Mouse (Mus musculus): Measurements from ENCODE around the gene Hoxd8.

The Hoxd8 gene

DNA sequence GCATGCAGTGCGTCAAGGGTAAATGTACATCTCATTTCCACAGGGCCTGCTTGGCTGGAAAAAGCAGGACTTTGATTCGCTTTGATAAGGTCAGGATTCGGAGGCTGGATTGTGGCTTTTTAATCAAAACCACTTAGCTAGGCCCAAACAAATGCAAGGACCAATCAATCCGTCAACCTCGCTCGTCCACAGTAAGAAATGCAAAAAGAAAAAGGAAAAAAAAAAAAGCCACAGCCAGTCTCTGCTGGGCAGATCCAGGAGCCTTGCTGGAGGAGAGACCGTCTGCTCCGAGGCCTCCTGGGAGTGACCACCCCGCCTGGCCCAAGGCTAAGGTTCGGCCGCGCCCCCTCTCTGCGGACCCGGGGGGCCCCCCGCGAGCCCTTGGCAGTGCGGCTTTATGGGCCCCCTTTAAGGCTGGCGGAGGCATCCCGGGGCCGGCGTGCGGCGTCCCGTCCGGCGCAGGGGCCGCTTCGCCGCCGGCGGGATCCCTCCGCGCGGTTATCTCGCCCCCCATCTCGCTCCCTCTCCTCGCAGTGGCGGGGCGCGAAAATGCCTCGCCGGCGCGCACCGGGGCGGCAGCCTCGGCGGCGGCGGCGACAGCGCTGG is at the start of gene Hoxd8:
Gene Hoxd8 (plus strand): TSS at position 223 of the 606 bp plus-strand sequence.
- in situ Hi-C loops (cut with MseI, MboI) = loop anchor here (10.0 to 25.0 kb wide), 3 partner anchors 450 to 883 kb away; no protein-coding TSS in a partner anchor

DNA sequence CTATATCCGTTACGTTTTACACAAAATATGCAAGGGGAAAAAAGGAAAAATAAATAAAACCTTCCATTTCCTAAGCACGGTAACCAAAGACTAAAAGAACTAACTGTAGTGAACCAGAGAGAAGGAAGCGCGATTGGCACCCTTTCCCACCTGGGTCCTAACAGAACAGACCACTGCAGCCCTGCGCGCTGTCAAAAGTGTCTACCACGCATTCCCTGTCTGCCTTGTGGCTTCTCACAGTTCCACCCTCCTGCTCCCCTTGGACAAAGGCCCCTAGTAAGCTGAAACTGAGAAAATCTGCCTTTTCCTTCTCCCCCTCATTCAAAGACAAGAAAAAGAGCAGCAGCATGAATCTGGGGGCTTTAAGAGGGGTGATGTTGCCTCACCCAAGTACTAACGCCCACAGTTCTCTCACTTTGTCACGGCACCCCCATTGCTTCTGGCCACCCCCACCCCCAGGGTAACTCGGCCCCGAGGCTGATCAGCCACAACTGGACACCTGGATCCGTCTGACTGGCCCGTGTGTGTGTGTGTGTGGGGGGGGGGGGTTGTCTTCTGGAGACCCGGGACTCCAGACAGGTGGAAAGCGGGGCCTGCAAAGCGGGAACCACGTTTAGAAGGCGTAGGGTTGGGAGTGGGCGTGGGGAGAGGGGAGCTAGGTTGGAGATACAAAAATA is 49.5 kb upstream of the Hoxd8 start:
- in situ Hi-C loops (cut with MseI, MboI) = loop anchor here (10.0 kb wide), 1 partner anchor 590 kb away; no protein-coding TSS in a partner anchor

DNA sequence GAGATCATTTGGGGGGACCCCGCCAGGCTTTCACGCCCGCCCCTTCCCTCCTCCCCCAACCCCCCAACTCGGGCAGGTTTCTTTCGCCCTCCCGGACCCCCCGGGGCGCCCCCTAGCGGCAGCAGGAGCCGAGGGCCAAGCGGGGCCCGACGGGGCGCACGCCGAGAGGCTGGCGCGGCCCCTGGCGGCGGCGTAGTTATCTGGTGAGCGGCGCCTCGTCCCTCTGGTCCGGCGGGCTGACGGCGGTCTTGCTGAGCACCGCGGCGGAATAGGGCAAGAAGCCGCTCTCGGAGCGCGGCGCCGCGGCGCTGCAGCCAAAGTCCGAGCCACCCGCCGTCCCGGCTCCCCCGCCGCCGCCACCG is 49.0 kb upstream of the Hoxd8 start:
- in situ Hi-C loops (cut with MseI, MboI) = loop anchor here (10.0 kb wide), 1 partner anchor 591 kb away; no protein-coding TSS in a partner anchor

DNA sequence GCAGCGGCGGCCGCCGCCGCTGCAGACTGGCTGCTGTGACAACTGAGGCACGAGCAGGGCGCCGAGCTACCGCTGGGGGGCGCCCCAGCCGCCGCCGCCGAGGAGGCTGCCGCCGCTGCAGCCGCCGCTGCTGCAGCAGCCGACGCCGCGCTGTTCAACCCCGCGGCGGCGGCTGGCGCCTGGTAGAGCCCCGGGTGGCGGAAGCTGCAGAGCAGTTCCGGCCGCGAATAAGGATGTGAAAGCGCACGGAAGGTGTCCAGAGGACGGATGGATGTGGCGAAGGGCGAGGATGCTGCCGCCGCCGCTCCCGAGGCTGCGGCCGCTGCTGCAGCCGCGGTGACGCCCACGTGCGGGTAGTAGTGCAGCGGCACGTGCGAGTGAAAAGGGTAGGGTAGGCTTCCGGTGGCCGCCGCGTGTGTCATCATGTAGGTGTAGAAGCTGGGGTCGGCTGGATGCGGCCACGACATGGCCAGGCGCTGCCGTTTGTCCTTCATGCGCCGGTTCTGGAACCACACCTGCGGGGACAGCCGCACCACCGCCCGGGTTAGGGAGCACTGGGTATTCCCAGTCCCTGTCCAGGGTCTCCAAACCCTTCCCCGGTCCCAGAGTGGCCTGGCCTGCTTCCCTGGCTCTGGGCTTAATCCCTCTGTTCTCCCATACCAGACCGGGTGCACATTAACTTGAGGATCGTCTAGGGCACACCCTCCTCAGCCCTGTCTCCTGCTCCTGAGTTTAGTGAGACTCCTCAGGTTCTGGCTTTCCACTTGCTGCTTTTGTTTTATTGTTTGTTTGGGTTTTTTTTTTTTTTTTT is 48.4 kb upstream of the Hoxd8 start:
- in situ Hi-C loops (cut with MseI, MboI) = loop anchor here (10.0 kb wide), 1 partner anchor 591 kb away; no protein-coding TSS in a partner anchor

DNA sequence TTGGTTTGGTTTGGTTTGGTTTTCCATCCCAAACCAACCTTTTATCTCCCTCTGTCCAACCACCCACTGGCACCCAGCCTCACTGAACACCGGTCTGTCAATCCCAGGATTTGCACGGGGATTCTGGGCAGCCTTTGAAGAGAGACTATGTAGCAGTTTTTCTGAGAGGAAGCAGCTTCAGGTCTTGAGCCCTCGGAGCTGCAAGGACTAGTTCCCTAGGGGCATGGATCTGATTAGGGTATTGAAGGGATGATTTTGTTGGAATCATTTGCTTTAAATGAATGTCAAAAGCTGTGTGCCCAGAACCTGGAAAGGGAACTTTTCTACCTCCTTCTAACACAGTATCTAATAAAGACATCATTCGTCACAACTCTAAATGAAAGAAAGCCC is 47.8 kb upstream of the Hoxd8 start:
- in situ Hi-C loops (cut with MseI, MboI) = loop anchor here (10.0 kb wide), 1 partner anchor 592 kb away; no protein-coding TSS in a partner anchor

DNA sequence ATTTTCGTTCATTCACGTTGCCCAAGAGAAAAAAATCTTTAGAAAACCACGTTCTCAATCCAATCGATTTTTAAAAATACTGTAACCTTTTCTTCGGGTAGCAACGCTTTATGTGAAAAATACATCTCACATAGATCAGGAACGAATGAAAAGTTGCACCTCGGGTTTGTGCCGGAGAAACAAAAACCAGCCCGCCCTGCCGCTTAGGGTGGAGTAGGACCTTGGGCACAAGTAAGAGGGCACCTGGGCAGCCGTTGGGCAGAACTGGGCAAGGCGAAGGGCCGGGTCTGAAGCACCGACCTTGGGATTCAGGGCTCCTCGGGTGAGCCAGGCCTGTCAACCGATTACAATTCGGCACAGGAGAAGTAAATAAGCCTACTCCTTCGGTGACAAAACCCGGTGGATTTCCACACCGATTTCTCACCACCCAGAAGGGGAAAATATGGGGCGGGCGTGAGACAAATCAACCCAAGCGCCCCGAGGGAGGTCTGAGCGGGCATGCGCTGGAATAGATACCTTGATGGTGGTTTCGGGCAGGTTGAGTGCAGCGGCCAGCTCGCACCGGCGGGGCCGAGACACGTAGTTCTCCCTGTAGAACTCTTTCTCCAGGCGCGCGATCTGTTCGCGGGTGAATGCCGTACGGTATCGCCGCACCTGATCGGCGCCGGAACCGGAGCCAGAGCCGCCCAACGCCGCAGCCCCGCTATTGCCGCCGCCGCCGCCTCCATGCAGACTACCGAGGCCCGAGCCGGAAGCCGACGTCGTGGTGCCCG is 47.0 kb upstream of the Hoxd8 start:
- in situ Hi-C loops (cut with MseI, MboI) = loop anchor here (10.0 kb wide), 1 partner anchor 593 kb away; no protein-coding TSS in a partner anchor

DNA sequence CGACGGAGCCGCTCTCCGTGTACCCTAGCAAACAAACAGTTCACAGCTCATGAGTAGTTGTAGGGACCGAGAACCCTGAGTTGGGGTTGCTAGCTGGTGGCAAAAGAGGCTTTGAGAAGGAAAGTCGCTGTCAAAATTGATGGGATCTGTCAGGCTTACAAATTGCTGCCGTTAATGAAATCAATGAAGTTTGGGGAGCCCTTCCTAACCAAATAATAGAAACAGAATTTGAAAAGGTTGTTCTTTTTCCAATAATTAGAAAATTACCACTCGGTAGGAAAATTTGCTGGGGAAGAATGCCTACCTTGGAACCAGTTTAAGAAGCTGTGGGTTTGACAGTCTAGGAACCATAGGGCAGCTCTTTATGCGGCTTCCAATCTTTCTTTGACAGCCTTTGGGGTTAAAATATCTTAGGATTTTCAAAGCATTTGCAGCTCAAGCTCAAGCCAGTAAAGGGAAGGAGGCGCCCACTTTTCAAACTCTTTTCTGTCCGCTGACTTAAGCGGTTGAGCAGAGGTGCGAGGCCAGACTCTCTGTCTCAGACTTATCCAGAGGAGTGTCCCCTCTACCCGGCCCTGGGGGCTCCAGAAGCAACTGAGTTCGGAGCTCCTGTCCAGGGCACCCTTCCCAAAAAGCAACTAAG is 46.3 kb upstream of the Hoxd8 start:
- in situ Hi-C loops (cut with MseI, MboI) = loop anchor here (10.0 kb wide), 1 partner anchor 593 kb away; no protein-coding TSS in a partner anchor

DNA sequence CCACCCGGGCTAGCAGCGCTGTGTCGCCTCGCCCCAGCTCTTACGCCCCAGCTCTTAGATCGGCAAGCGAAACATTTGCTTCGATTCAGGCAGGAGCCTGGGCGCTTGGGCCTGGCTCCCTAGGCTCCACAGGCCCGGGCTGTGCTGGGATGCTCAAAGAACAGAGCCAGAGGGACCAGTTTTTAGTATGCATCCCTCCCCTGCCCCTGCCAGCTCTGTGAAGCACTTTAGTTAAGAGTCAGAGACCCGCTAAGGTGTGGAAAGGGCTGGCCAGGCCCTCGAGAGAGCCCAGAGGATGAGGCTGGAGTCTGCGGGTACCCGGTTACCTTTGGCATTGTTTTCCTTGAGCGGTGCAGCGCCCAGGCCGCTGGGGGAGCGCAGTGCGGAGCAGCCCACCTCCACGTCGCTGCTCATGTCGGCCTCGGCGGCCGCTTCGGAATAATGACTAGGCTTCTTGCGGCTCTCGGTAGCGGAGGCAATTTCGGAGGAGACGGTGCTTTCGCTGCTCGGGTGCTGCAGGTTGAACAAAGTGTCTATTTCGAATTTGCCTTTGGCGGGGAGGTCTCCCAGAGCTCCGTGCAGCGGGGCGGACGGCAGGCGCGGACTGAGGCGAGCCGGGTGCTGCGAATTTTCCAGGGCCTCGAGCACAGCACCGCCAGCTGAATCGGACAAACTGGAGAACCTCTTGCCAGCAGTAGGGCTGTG is 45.6 kb upstream of the Hoxd8 start:
- in situ Hi-C loops (cut with MseI, MboI) = loop anchor here (10.0 kb wide), 1 partner anchor 594 kb away; no protein-coding TSS in a partner anchor

DNA sequence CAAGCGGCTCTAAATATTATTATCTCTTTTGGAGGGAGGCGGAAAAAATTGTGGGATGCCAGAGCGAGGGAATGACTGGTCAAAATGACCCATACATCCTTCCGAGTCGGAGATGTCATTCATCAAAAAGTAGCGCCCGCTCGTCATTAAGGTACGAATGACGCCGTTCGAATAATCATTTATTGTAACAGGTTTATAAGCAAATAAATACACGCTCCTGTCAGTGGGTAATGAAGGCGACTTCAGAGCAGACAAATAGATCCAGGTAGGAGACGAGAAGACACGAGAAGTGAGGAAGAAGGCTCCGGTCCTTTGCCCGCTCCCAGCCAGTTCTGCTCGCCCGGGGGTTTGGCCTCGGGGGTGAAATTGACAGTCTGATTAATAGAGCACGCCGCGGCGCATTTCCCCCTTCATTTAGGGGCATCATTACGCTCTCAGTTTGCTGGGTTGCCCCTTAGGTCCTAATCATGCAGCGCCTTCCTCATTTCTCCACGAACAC is 44.9 kb upstream of the Hoxd8 start, which contains the start of gene Evx2:
Gene Evx2 (minus strand): TSS at position 51 of the 499 bp plus-strand sequence.
- in situ Hi-C loops (cut with MseI, MboI) = loop anchor here (10.0 kb wide), 3 partner anchors 355 to 595 kb away; no protein-coding TSS in a partner anchor

DNA sequence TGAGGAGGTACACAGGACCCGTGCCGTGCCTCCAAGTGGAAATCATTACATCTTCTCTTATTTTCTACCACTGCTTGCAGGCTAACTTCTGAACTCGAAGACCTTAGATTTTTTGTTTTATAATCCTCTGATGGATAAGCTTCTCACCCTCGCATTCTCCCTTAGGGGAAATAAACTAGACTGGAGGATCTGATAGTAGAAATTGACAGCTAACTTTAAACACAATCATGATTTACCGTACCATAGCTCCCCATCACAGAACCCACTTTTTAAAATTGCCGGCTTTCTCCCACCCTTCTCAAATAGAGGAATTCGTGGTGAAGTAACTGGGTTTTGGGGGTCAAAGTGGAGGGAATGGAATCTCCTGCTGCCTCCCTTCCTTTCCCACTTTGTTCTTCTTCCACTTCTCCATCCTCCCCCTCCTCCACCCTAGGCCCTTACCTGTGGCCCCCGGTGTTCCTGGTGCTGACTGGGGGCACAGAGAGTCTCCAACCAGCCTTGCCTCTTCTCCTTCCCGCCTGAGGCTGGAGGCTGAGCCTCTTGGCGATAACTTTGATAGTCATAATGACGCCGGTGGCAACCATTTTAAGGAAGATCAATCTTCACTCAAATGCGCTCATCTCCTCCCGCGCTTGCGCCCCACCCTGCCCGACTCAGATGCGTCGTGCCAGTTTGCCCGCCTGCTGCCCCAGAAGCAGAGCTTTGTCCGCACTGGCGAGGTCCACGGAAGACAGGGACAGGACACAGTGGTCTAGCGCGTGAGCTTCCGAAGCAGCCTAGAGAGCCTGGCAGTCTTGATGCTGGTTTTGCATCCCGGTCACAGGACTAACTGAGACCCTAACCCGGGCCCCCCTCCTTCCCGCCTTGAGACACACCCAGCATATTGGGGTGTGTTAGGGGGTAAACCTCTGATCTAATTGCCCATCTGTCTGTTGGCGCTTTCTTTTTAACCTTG is 43.7 kb upstream of the Hoxd8 start:
- in situ Hi-C loops (cut with MseI, MboI) = loop anchor here (10.0 kb wide), 2 partner anchors 356 to 366 kb away; no protein-coding TSS in a partner anchor

DNA sequence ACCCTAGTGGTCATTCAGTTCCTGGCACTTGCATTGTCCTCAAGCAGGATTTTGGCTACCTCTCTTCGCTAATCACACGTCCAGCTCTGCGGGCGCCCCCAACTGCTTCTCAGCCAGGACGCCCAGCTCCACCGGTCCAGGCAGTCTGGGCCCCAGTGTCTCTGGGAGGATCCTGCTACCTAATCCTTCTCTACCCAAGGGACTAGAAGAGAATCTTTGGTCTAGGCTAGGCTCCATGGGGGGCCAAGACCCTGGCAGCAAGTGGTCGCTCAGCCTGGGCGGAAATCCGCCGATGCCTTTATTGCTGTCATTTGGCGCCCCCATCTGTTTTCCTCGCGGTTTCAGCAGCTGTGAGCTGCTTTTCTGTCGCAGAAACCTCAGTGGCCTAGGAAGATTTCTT is 42.7 kb upstream of the Hoxd8 start:
- in situ Hi-C loops (cut with MseI, MboI) = loop anchor here (10.0 kb wide), 2 partner anchors 357 to 367 kb away; no protein-coding TSS in a partner anchor

DNA sequence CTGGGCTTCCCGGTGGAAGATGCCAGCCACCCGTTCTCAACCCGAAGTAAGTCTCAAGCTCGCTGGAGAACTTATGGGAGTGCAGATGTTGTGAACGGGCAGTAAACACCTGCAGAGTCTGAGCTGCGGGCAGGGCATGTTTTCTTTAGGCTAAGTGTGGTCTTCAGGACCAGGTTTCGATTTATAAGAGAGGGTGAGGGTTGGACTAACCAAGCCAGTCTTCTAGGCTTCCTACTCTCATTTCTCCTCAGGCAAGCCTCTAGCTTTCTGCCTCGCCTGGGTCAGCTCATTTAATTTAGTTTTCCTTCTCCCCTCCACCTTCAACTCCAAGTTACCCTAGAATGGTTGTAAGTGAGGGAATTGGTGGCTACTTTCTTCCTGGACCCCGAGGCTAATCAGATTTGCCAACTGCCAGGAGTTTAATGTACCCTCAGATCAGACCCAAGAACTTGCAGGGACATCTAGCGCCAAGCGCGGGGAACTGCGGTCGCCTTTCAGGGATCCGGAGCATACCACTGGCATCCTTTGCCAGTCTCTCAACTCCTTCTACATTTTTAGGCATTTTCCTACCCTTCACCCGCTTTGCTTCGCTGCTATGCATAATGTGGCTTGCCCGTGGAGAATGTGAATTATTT is 41.0 kb upstream of the Hoxd8 start:
- in situ Hi-C loops (cut with MseI, MboI) = loop anchor here (10.0 kb wide), 2 partner anchors 359 to 369 kb away; no protein-coding TSS in a partner anchor

DNA sequence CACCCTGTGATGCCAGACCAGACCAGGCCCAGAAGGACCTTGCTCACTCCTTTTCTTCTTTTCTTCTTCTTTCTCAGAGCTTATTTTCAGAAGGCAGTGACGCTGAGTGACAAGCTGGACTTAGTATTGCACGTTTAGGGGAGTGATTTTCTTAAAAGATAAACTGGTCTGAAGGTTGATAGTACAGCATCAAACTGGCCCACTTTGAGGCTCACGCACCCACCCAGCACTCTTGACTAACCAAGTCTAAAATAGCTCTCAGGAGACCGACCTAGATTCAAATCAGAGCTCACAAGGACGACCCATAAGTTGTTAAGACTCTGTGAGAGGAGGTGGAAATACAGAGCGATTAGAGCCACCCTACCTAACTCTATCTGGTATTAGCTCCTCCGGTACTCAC is 38.0 kb upstream of the Hoxd8 start:
- in situ Hi-C loops (cut with MseI, MboI) = loop anchor here (10.0 kb wide), 2 partner anchors 362 to 372 kb away; no protein-coding TSS in a partner anchor

DNA sequence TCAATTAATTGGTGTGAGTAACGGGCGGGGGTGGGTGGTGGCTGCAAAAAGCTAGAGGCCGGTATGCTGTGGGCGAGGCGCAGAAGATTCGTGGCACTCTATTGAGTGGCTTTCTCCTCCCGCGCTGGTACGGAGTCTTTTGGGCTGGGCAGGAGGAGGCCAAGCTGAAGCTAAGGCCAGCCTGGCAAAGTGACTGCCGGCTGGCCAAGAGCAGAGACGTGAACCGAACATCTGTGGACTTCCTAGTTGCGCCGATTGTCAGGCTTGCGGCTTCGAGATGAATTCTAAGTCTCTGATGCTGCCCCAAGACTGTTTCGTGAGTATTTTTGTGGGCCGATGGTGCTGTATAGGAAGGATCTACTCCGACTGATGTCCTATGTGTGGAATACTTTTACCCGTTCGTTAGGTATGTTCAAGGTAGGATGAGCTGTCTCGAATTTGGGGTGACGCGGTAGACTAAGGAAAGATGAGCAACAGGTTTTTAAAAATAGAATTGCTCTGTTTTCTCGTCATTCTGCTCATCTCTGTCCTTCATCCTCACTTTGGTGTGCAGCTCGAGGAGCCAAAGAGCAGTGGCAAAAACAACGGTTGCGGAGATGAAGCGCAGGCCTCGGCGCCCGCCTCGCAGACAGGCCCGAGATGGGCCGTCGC is 37.1 kb upstream of the Hoxd8 start:
- in situ Hi-C loops (cut with MseI, MboI) = loop anchor here (10.0 kb wide), 2 partner anchors 363 to 373 kb away; no protein-coding TSS in a partner anchor

DNA sequence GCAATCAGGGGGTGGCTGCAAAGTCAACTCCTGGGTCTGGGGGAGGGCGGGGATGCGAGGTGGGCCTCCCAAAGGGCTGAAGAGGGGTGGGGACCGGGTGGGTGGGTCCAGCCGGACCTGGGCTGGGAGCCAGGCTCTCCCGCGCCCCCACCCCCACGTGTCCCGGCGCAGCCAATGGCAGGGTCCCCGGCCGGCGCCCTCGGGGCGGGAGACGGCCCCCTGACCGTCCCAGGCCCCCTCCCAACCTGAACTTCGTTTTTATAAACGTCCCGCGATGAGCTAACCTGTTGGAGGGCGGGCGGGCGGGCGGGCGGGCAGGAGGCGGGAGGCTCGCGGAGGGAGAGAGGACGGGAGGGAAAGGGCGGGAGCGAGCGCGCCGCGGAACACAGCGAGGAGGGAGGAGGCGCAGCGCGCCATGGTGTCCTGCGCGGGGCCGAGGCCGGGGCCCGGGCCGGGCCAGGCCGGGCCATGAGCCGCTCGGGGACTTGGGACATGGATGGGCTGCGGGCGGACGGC is 36.5 kb upstream of the Hoxd8 start, which contains the start of gene Hoxd13:
Gene Hoxd13 (plus strand): TSS at position 469 of the 516 bp plus-strand sequence.
- in situ Hi-C loops (cut with MseI, MboI) = loop anchor here (10.0 kb wide), 2 partner anchors 363 to 373 kb away; no protein-coding TSS in a partner anchor

DNA sequence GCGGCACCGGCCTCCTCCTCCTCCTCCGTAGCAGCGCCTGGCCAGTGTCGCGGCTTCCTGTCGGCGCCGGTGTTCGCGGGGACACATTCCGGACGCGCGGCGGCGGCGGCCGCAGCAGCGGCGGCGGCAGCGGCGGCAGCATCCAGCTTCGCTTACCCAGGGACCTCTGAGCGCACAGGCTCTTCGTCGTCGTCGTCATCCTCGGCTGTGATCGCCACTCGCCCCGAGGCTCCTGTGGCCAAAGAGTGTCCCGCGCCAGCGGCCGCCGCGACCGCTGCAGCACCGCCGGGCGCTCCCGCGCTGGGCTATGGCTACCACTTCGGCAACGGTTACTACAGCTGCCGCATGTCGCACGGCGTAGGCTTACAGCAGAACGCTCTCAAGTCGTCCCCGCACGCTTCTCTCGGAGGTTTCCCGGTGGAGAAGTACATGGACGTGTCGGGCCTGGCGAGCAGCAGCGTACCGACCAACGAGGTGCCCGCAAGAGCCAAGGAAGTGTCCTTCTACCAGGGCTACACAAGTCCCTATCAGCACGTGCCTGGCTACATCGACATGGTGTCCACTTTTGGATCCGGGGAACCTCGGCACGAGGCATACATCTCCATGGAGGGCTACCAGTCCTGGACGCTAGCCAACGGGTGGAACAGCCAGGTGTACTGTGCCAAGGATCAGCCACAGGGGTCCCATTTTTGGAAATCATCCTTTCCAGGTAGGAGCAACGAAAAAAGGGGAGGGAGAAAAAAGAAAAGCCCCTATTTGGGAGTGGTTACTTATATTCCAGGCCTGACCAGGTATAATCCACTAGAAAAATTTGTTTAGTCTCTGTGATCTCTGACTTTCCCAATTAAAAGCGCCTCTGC is 35.8 kb upstream of the Hoxd8 start:
- in situ Hi-C loops (cut with MseI, MboI) = loop anchor here (10.0 kb wide), 2 partner anchors 364 to 374 kb away; no protein-coding TSS in a partner anchor
